In genomic region chr2:132815608-132816314, GRCm38 (mm10) we compare ENCODE assay signal across 8 mouse cellular contexts. TPM values are rescaled to one million over a fixed set of nuclear protein-coding genes. Genes with fewer than 3 reads are reported as not detected.
DNase-seq lines count a peak whose midpoint lies in the region; ATAC-seq lines count a peak whose summit lies in the region.

Trmt6 (minus strand) TSS chr2:132816055.
Mcm8 (plus strand) TSS chr2:132816141.

- peak; percentile 97 for DNase-seq in Muller cell, postnatal 12 days (ENCODE audit: inconsistent ontology term)
- DNase-seq in cerebellum, adult 9-11 months = peak; percentile 94
- DNase-seq in frontal cortex, adult 2 months (ENCODE audit: extremely low spot score in 1 of 2, low spot score in 1 of 2) = peak; percentile 86 to 91
- peak; percentile 96 for DNase-seq in hindbrain, embryonic 11.5 days (ENCODE audit: low spot score)
- DNase-seq in layer of hippocampus, postnatal 10 days (ENCODE audit: low spot score in 2 of 2) = peak; percentile 82 to 87
- DNase-seq in lung, postnatal 10 days = peak; percentile 95
- DNase-seq in ovary, postnatal 36 days (ENCODE audit: low spot score) = peak; percentile 88
- DNase-seq in thymus, postnatal 25 days = peak; percentile 88

- peak within 1 kb of the TSS; percentile 70 for H3K4me3 ChIP-seq in hindbrain, embryonic 11.5 days (ENCODE audit: low read depth, low read length)

- peak within 1 kb of the TSS; percentile 60; the same call in 1 of the 2 replicates for H3K27ac ChIP-seq in hindbrain, embryonic 11.5 days (ENCODE audit: low read depth, low read length)

- H3K9me3 ChIP-seq in hindbrain, embryonic 11.5 days (ENCODE audit: control insufficient read depth, low read length) = no peaks in the 10 kb centered on the region

- WGBS in hindbrain, embryonic 11.5 days = under 1% methylated on average over 59 of the region's 59 CpGs

- H3K9ac ChIP-seq in hindbrain, embryonic 11.5 days (ENCODE audit: low read depth, low read length) = peak within 1 kb of the TSS; percentile 65

- peaks cover 3% of the 10 kb centered on the region; the same call in 1 of the 2 replicates for H3K4me1 ChIP-seq in hindbrain, embryonic 11.5 days (replicated peaks; ENCODE audit: control insufficient read depth, insufficient read depth, low read length)

- ATAC-seq in hindbrain, embryonic 11.5 days (ENCODE audit: low FRiP score) = peak; percentile 100

- H3K36me3 ChIP-seq in hindbrain, embryonic 11.5 days (ENCODE audit: control insufficient read depth, insufficient read depth, low read length) = no peaks in the 10 kb centered on the region

- H3K27me3 ChIP-seq in hindbrain, embryonic 11.5 days (ENCODE audit: control insufficient read depth, insufficient read depth, low read length) = no peaks in the 10 kb centered on the region

- H3K4me2 ChIP-seq in hindbrain, embryonic 11.5 days (replicated peaks; ENCODE audit: low read depth, low read length) = peak within 1 kb of the TSS; percentile 65

RNA-seq across cellular contexts. Expression of gene Trmt6, which starts in this region (rescaled TPM):
- polyA plus RNA-seq in frontal cortex, adult 2 months (2012; rRNA removed) = 25.2 and 29.6 TPM in 2 replicates
- polyA plus RNA-seq in hindbrain, embryonic 11.5 days (2014; fragmentation: Nextera tagmentation; extraction: Ambion mirVana) = 30.0 and 30.7 TPM in 2 replicates
- 10 to 100 TPM; 27.5 to 29.9 TPM for total RNA-seq in layer of hippocampus, postnatal 10 days (2021)

RNA-seq across cellular contexts. Expression of gene Mcm8, which starts in this region (rescaled TPM):
- polyA plus RNA-seq in frontal cortex, adult 2 months (2012; rRNA removed) = 3.1 and 3.5 TPM in 2 replicates
- polyA plus RNA-seq in hindbrain, embryonic 11.5 days (2014; fragmentation: Nextera tagmentation; extraction: Ambion mirVana) = 18.8 and 23.5 TPM in 2 replicates
- total RNA-seq in layer of hippocampus, postnatal 10 days (2021) = 1 to 10 TPM; 4.2 to 5.4 TPM

Comparison
In these comparisons a context has a peak if more than half of its experiments do, and no peak if none do; other contexts are left out.
1. Peak in every context shown above with its lines: DNase-seq, ATAC-seq, H3K4me3 ChIP-seq and H3K27ac ChIP-seq.